Mouse (Mus musculus): Measurements from ENCODE around the gene Klf13.

- no peak for TF ChIP-seq CTCF (IDR thresholded peaks at IDR 0.05; ENCODE audit: extremely low read depth, insufficient read depth, low read length)
- no peak for TF ChIP-seq POLR2A (IDR thresholded peaks at IDR 0.05; ENCODE audit: extremely low read depth, insufficient read depth, low read length)
Measured at GRCm38 (mm10) chr7:63901942-63902341, 36.8 kb downstream of the Klf13 start.
